13 mouse cellular contexts compared by ENCODE assay signal in genomic region chr10:102417654-102418272, GRCm38 (mm10).
DNase-seq lines count a peak whose midpoint lies in the region; ATAC-seq and TF ChIP-seq lines count a peak whose summit lies in the region.
"Had no signal": no experiment of that assay in that cellular context is flagged by ENCODE, and none has a peak within 500 bp of the region (broad histone marks: within the 10 kb centered on the region; RNA-seq: fewer than 3 reads in every experiment).

No protein-coding gene starts in this region.

- 72% methylated on average over 2 of the region's 2 CpGs for WGBS in hindbrain, postnatal 0 days
- WGBS in hindbrain, embryonic 10.5 days, result 84% methylated on average over 2 of the region's 2 CpGs
- WGBS in neural tube, embryonic 14.5 days, result 72% methylated on average over 2 of the region's 2 CpGs
- WGBS in neural tube, embryonic 15.5 days, result 72% methylated on average over 2 of the region's 2 CpGs

- no peak overlapping the region for H3K27ac ChIP-seq in hindbrain, postnatal 0 days
- H3K27ac ChIP-seq in hindbrain, embryonic 10.5 days, result no peak overlapping the region
- H3K27ac ChIP-seq in neural tube, embryonic 14.5 days (ENCODE audit: low read depth, low read length), result no peak overlapping the region
- no peak overlapping the region for H3K27ac ChIP-seq in neural tube, embryonic 15.5 days (replicated peaks)
- H3K27ac ChIP-seq: heart, embryonic 15.5 days; limb, embryonic 15.5 days had no signal

- H3K4me3 ChIP-seq in hindbrain, postnatal 0 days (ENCODE audit: low read length), result no peak overlapping the region
- H3K4me3 ChIP-seq in hindbrain, embryonic 10.5 days, result no peak overlapping the region
- H3K4me3 ChIP-seq in neural tube, embryonic 14.5 days (ENCODE audit: low read depth, low read length), result no peak overlapping the region
- H3K4me3 ChIP-seq in neural tube, embryonic 15.5 days (replicated peaks), result no peak overlapping the region
- H3K4me3 ChIP-seq: heart, embryonic 15.5 days; limb, embryonic 15.5 days had no signal

- no peaks in the 10 kb centered on the region for H3K27me3 ChIP-seq in hindbrain, postnatal 0 days (ENCODE audit: insufficient read depth, low read length)
- no peaks in the 10 kb centered on the region for H3K27me3 ChIP-seq in hindbrain, embryonic 10.5 days (ENCODE audit: insufficient read depth, poor library complexity, severe bottlenecking)
- H3K27me3 ChIP-seq in neural tube, embryonic 14.5 days (ENCODE audit: control insufficient read depth, insufficient read depth, low read length), result no peaks in the 10 kb centered on the region
- H3K27me3 ChIP-seq in neural tube, embryonic 15.5 days (replicated peaks), result no peaks in the 10 kb centered on the region
- H3K27me3 ChIP-seq: heart, embryonic 15.5 days; limb, embryonic 15.5 days had no signal

- no peaks in the 10 kb centered on the region for H3K36me3 ChIP-seq in hindbrain, postnatal 0 days (ENCODE audit: insufficient read depth, low read length)
- no peaks in the 10 kb centered on the region for H3K36me3 ChIP-seq in hindbrain, embryonic 10.5 days
- H3K36me3 ChIP-seq in neural tube, embryonic 14.5 days (ENCODE audit: control insufficient read depth, insufficient read depth, low read length), result no peaks in the 10 kb centered on the region
- no peaks in the 10 kb centered on the region for H3K36me3 ChIP-seq in neural tube, embryonic 15.5 days
- H3K36me3 ChIP-seq: heart, embryonic 15.5 days; limb, embryonic 15.5 days had no signal

- no peaks in the 10 kb centered on the region for H3K9me3 ChIP-seq in hindbrain, postnatal 0 days (ENCODE audit: low read length)
- H3K9me3 ChIP-seq in hindbrain, embryonic 10.5 days, result no peaks in the 10 kb centered on the region
- H3K9me3 ChIP-seq in neural tube, embryonic 14.5 days (ENCODE audit: control insufficient read depth, low read length), result no peaks in the 10 kb centered on the region
- no peaks in the 10 kb centered on the region for H3K9me3 ChIP-seq in neural tube, embryonic 15.5 days (replicated peaks)
- H3K9me3 ChIP-seq: heart, embryonic 15.5 days; limb, embryonic 15.5 days had no signal

- DNase-seq in hindbrain, postnatal 0 days (ENCODE audit: low spot score), result peak; percentile 66
- DNase-seq in hindbrain, embryonic 10.5 days (ENCODE audit: low spot score), result no peak
- peak; percentile 12 for DNase-seq in embryo, embryonic 10.5 days (ENCODE audit: low spot score)
- DNase-seq in telencephalon, adult 2 months (ENCODE audit: low read depth, low spot score), result peak; percentile 9
- DNase-seq in kidney, adult 9 months, result no peak
- no peak for DNase-seq in ovary, adult 18-20 months (ENCODE audit: low spot score)
- DNase-seq: kidney, adult 18-20 months; layer of hippocampus, adult 9-11 months; thymus, postnatal 14 days had no signal

- TF ChIP-seq CTCF in hindbrain, postnatal 0 days (IDR thresholded peaks at IDR 0.05; ENCODE audit: low read depth), result peak; percentile 67

- no peaks in the 10 kb centered on the region for H3K4me1 ChIP-seq in hindbrain, postnatal 0 days (ENCODE audit: insufficient read depth, low read length)
- H3K4me1 ChIP-seq in hindbrain, embryonic 10.5 days (replicated peaks), result no peaks in the 10 kb centered on the region
- no peaks in the 10 kb centered on the region for H3K4me1 ChIP-seq in neural tube, embryonic 14.5 days (ENCODE audit: control insufficient read depth, insufficient read depth, low read length)
- H3K4me1 ChIP-seq in neural tube, embryonic 15.5 days, result no peaks in the 10 kb centered on the region
- H3K4me1 ChIP-seq: heart, embryonic 15.5 days; limb, embryonic 15.5 days had no signal

- H3K4me2 ChIP-seq in hindbrain, postnatal 0 days (ENCODE audit: low read depth, low read length), result no peak overlapping the region
- no peak overlapping the region for H3K4me2 ChIP-seq in neural tube, embryonic 14.5 days (ENCODE audit: low read depth, low read length)
- H3K4me2 ChIP-seq in neural tube, embryonic 15.5 days, result no peak overlapping the region
- H3K4me2 ChIP-seq: heart, embryonic 15.5 days; limb, embryonic 15.5 days had no signal

- no peak for ATAC-seq in hindbrain, postnatal 0 days
- peak; percentile 60; the same call in 1 of the 2 replicates for ATAC-seq in neural tube, embryonic 14.5 days (ENCODE audit: low read depth)
- no peak for ATAC-seq in neural tube, embryonic 15.5 days (ENCODE audit: low FRiP score)

- no peak overlapping the region for H3K9ac ChIP-seq in hindbrain, postnatal 0 days (replicated peaks; ENCODE audit: low read length)
- H3K9ac ChIP-seq in neural tube, embryonic 14.5 days (replicated peaks; ENCODE audit: low read depth, low read length), result no peak overlapping the region
- no peak overlapping the region for H3K9ac ChIP-seq in neural tube, embryonic 15.5 days (replicated peaks)
- H3K9ac ChIP-seq: heart, embryonic 15.5 days; limb, embryonic 15.5 days had no signal

Comparison
In these comparisons a context has a peak if more than half of its experiments do, and no peak if none do; other contexts are left out.
1. DNase-seq: peak in hindbrain, postnatal 0 days (single experiment), embryo, embryonic 10.5 days (single experiment) and telencephalon, adult 2 months (single experiment); none in hindbrain, embryonic 10.5 days (single experiment), kidney, adult 9 months (single experiment) and ovary, adult 18-20 months (single experiment).